Mouse (Mus musculus): ENCODE data around the gene Ier5. TPM values are rescaled to one million over a fixed set of nuclear protein-coding genes. Genes with fewer than 3 reads are reported as not detected.
A peak's percentile ranks its signal among the peaks of the same experiment; 100 is the strongest.

The Ier5 gene
- polyA plus RNA-seq, 1 experiment from 2014 or later, result 12.2 TPM

DNA sequence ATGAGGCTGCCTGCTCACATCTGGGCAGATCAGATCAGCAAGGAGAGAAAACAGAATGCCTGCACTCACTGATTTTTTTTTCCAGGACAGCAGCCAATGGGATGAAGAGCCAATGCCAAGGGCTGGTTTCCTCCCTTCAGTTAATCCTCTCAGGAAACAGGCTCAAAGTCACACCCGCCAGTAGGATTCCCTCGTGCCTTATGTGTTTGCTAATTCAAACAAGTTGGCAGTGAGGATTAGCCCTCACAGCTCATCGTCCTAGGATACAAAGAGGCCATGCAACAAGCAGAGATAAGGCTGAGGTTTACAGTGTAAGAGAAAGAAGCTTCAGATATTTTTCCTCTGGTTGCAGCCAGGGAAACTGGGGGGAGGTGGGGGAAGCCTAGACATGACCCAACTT lies 14.5 kb upstream of the Ier5 start:
- ATAC-seq, result no peak

DNA sequence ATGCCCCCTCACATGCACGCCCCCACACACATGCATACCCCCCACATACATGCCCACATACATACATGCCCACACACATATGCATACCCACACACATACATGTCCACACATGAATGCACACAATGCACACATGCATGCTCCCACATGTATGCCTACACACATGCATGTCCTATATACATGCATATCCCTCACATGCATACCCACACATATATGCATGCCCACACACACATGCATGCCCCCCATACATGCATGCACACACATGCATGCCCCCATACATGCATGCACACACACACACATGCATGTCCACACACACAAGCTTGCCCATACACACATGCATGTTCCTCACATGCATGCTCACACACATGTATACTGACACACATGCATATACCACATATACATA lies 13.4 kb upstream of the Ier5 start:
- ATAC-seq, result no peak
- Histone ChIP-seq H3K27me3 (0 out of 2 replicates have a peak, but pooled peaks cover 13% of the 10 kb centered on the region), H3K4me1 (peaks cover 57% of the 10 kb centered on the region), H3K9me3 (replicated peaks) (no peaks in the 10 kb centered on the region), H3K4me2 (no peak overlapping the region), H3K36me3 (ENCODE audit: poor library complexity, severe bottlenecking) (no peaks in the 10 kb centered on the region), H3K9ac (no peak overlapping the region), H3K4me3 (no peak overlapping the region), H3K27ac (no peak overlapping the region)
- WGBS, result 83% methylated on average over 1 of the region's 1 CpGs

More for the DNA sequence above, 14.5 kb upstream of the Ier5 start:
- Histone ChIP-seq H3K9ac (no peak overlapping the region), H3K4me2 (no peak overlapping the region), H3K9me3 (replicated peaks) (no peaks in the 10 kb centered on the region), H3K4me3 (no peak overlapping the region), H3K36me3 (ENCODE audit: poor library complexity, severe bottlenecking) (no peaks in the 10 kb centered on the region), H3K27ac (no peak overlapping the region), H3K4me1 (peaks cover 48% of the 10 kb centered on the region), H3K27me3 (0 out of 2 replicates have a peak, but pooled peaks cover 13% of the 10 kb centered on the region)
- 10% methylated on average over 3 of the region's 3 CpGs for WGBS

DNA sequence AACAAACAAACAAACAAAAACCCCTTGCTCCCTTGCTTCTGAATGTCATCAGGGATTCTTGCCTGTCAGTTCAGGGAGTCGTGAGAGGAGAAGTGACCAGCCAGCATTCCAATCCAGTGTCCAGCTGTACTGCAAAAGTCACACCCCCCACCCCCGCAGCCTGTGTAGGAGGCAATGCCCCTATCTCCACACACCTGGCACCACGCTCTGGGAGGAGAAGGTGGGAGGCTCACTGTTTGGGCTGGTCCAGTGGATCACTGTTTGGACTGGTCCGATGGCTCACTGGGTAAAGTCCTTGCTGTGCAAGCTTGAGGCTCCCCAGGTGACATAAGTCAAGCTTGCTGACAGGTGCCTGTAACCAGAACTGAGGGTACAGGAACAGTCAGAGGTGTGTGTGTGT lies 12.7 kb upstream of the Ier5 start:
- Histone ChIP-seq H3K4me1 (peaks cover 57% of the 10 kb centered on the region), H3K9ac (no peak overlapping the region), H3K27ac (no peak overlapping the region), H3K9me3 (replicated peaks) (no peaks in the 10 kb centered on the region), H3K36me3 (ENCODE audit: poor library complexity, severe bottlenecking) (no peaks in the 10 kb centered on the region), H3K4me3 (no peak overlapping the region), H3K4me2 (no peak overlapping the region), H3K27me3 (0 out of 2 replicates have a peak, but pooled peaks cover 14% of the 10 kb centered on the region)
- ATAC-seq, result no peak
- WGBS, result 20% methylated on average over 4 of the region's 4 CpGs

DNA sequence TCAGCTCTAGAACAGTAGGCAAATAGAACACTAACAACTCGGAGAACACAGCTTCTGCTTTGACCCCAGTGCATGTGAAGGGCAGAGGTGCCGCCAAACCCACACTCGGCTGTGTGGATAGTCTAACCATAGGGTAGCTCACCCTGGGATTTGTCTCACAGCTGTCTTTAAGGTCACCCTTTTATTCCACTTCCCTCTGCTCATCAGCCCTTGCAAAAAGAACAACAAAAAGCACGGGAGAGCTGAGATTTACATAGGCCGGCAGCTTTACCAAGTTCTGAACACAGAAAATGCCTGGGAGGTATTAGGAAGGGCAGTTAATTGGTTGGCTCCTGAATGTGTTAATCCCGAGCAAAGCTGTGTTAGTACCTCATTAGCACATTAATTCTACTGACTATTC lies 12.1 kb upstream of the Ier5 start:
- Histone ChIP-seq H3K4me1 (peaks cover 57% of the 10 kb centered on the region), H3K4me3 (no peak overlapping the region), H3K9me3 (replicated peaks) (no peaks in the 10 kb centered on the region), H3K36me3 (ENCODE audit: poor library complexity, severe bottlenecking) (no peaks in the 10 kb centered on the region), H3K9ac (no peak overlapping the region), H3K4me2 (no peak overlapping the region), H3K27me3 (peaks cover 17% of the 10 kb centered on the region; the same call in 1 of the 2 replicates), H3K27ac (peak overlapping the region; percentile 61; the same call in 1 of the 2 replicates)
- peak; percentile 78 for ATAC-seq
- WGBS, result 7% methylated on average over 6 of the region's 6 CpGs

DNA sequence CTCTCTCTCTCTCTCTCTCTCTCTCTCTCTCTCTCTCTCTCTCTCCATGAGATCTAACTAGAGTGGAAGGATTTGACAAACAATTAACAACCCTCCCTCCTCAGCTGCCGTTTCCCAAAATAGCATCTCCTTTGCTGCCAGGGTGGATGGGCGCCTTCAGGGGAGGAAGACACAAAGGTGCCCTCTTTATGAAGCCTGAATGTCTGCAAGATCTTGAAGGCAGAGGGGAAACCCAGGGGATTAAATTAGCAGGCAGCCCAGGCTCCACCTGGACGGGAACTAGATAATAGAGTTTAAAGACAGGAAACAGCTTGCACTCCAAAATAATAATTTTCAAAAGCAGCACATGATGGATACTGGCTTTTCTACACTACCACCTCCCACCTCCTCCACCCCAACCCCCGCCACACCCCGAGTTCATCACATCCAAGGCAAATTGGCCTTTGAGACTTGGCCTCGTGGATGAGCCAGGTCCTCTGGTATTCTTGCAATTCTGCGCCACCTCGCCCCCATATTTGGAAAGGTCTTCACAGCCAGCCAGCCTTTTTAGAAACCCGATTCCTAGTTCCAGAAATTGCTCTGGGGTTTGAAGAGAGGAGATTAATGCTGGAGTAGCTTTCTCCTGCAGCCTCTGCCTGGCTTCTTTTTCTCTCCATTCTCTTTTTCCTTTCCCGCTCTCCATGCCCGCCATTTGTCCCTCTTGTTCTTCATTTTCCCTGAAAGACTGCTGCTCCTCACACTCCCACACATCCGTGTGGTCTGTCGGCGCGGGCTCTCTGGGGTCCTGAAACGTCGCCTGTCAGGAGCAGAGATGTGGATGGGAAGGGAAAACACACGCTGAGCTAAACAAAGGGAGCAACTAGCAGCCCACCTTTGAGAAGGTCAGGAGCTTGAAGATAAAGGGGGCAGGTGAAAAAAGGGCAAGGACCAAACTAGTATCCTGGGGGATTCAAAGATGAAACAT lies 10.2 kb upstream of the Ier5 start:
- WGBS, result 15% methylated on average over 18 of the region's 18 CpGs
- no peak overlapping the region for H3K4me3 ChIP-seq
- peaks cover 7% of the 10 kb centered on the region; the same call in 1 of the 2 replicates for H3K27me3 ChIP-seq
- H3K36me3 ChIP-seq (ENCODE audit: poor library complexity, severe bottlenecking), result no peaks in the 10 kb centered on the region
- H3K9me3 ChIP-seq (replicated peaks), result no peaks in the 10 kb centered on the region
- ATAC-seq, result no peak
- peaks cover 57% of the 10 kb centered on the region for H3K4me1 ChIP-seq
- H3K27ac ChIP-seq, result peak overlapping the region; percentile 69
- H3K9ac ChIP-seq, result peak overlapping the region; percentile 28
- H3K4me2 ChIP-seq, result peak overlapping the region; percentile 33

DNA sequence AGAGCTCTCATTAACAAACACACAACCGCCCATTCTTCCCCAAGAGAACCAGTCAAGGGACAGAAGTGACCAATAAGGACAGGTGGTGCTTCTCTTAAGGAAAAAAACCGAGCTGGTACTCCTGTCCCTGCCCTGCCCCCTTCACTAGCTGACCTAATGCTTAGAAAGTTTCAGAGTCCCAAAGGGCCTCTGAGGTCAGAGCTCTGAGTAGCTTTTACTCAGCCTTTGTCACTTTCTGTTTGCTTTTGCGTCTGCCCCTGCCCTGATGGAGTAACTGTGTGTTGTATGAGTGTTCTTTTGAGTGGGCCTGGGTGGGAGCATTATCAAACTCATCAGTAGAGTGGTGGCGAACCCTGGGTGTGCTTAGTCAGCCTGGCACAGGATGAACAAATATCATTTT lies 9.0 kb upstream of the Ier5 start:
- 44% methylated on average over 4 of the region's 4 CpGs for WGBS
- Histone ChIP-seq H3K4me2 (no peak overlapping the region), H3K4me3 (no peak overlapping the region), H3K27ac (no peak overlapping the region), H3K4me1 (peaks cover 49% of the 10 kb centered on the region), H3K9me3 (replicated peaks) (no peaks in the 10 kb centered on the region), H3K27me3 (peaks cover 6% of the 10 kb centered on the region; the same call in 1 of the 2 replicates), H3K9ac (no peak overlapping the region), H3K36me3 (ENCODE audit: poor library complexity, severe bottlenecking) (no peaks in the 10 kb centered on the region)
- ATAC-seq, result no peak

DNA sequence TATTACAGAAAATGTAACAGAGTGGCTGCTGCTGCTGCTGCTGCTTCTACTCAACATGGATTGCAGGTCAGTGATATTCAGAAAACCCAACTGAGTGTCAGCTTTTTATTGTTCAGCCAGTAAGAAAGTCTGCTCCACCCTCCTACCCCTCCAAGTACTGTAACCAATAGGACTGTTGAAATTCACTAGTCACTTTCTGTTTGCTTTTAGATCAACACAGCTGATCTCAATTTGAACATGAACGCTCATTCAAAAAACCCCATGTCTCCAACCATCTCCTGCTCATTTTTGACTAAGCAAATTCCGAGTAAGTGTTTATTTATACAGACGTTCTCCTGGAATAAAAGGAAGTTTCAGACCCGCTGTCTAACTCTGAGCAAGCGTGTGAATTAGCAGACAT lies 8.4 kb upstream of the Ier5 start:
- Histone ChIP-seq H3K4me3 (no peak overlapping the region), H3K9ac (no peak overlapping the region), H3K4me2 (no peak overlapping the region), H3K27ac (no peak overlapping the region), H3K9me3 (replicated peaks) (no peaks in the 10 kb centered on the region), H3K36me3 (ENCODE audit: poor library complexity, severe bottlenecking) (no peaks in the 10 kb centered on the region), H3K4me1 (peaks cover 44% of the 10 kb centered on the region), H3K27me3 (peaks cover 4% of the 10 kb centered on the region; the same call in 1 of the 2 replicates)
- 50% methylated on average over 5 of the region's 5 CpGs for WGBS
- no peak for ATAC-seq

DNA sequence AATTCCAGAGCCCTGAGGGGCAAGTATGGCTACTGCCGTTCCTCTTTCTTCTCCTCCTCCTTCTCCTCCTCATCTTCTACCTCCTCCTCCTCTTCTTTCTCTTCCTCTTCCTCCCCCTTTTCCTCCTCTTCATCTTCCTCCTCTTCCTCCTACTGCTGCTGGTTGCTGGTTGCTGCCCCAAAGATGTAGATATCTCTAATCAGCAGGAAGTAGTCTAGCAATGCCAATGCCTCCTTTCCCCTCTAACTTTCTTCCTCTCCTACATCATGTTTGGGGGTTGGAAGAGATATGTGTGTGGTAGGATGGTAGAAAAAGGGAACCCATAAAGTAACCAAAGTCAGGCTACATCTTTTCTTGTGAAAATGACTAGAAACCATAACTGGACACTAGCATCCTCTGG lies 6.9 kb upstream of the Ier5 start:
- no peak overlapping the region for H3K4me2 ChIP-seq
- peaks cover 31% of the 10 kb centered on the region for H3K4me1 ChIP-seq
- H3K9ac ChIP-seq, result no peak overlapping the region
- no peak overlapping the region for H3K4me3 ChIP-seq
- WGBS, result 83% methylated on average over 1 of the region's 1 CpGs
- H3K27ac ChIP-seq, result no peak overlapping the region
- H3K9me3 ChIP-seq (replicated peaks), result no peaks in the 10 kb centered on the region
- H3K27me3 ChIP-seq, result peaks cover 4% of the 10 kb centered on the region; the same call in 1 of the 2 replicates
- no peaks in the 10 kb centered on the region for H3K36me3 ChIP-seq (ENCODE audit: poor library complexity, severe bottlenecking)
- ATAC-seq, result no peak

DNA sequence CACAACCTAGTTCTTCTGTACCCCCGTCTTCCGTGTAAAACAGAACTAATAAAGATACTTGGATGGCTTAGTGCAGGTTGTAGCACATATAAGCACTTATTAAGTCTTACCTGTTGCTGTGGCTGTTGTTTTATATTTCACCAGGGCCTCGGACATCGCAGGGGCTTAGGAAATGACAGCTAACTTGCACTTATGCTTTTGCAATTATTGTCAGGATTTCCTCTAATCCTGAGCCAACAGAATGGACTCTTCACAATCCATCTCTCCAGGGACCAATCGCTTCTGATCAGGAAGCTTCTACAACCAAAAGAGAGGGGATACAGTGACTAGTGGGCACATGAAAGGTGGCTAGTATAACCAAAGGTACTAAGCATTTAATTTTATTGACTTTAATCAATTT lies 4.6 kb upstream of the Ier5 start:
- Histone ChIP-seq H3K4me2 (no peak overlapping the region), H3K4me3 (no peak overlapping the region), H3K4me1 (peaks cover 14% of the 10 kb centered on the region; the same call in 1 of the 2 replicates), H3K36me3 (ENCODE audit: poor library complexity, severe bottlenecking) (no peaks in the 10 kb centered on the region), H3K9ac (no peak overlapping the region), H3K9me3 (replicated peaks) (no peaks in the 10 kb centered on the region), H3K27ac (no peak overlapping the region), H3K27me3 (peaks cover 4% of the 10 kb centered on the region; the same call in 1 of the 2 replicates)
- no peak for ATAC-seq
- WGBS, result 88% methylated on average over 5 of the region's 5 CpGs

DNA sequence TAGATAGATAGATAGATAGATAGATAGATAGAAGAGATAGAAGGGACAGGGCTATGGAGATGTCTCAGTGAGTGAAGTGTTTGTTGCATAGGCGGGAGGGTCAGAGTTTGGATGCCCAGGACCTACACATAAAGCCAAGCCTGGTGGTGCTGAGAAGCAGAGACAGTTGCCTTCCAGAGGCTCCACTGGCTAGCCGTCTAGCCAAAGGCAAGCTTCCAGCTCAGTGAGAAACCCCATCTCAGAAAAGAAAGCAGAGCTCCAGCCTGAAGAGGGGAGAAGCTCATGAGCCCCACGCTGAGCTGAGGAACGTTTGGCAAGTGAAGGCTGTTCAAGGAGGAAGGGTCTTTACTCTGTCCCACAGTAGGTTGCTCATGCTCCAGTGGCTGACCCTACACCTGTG lies 3.2 kb upstream of the Ier5 start:
- H3K4me3 ChIP-seq, result no peak overlapping the region
- no peaks in the 10 kb centered on the region for H3K9me3 ChIP-seq (replicated peaks)
- WGBS, result 74% methylated on average over 4 of the region's 4 CpGs
- H3K4me2 ChIP-seq, result no peak overlapping the region
- H3K27me3 ChIP-seq, result peaks cover 4% of the 10 kb centered on the region; the same call in 1 of the 2 replicates
- H3K9ac ChIP-seq, result no peak overlapping the region
- no peak for ATAC-seq
- H3K27ac ChIP-seq, result no peak overlapping the region
- H3K36me3 ChIP-seq (ENCODE audit: poor library complexity, severe bottlenecking), result no peaks in the 10 kb centered on the region
- peaks cover 5% of the 10 kb centered on the region for H3K4me1 ChIP-seq

DNA sequence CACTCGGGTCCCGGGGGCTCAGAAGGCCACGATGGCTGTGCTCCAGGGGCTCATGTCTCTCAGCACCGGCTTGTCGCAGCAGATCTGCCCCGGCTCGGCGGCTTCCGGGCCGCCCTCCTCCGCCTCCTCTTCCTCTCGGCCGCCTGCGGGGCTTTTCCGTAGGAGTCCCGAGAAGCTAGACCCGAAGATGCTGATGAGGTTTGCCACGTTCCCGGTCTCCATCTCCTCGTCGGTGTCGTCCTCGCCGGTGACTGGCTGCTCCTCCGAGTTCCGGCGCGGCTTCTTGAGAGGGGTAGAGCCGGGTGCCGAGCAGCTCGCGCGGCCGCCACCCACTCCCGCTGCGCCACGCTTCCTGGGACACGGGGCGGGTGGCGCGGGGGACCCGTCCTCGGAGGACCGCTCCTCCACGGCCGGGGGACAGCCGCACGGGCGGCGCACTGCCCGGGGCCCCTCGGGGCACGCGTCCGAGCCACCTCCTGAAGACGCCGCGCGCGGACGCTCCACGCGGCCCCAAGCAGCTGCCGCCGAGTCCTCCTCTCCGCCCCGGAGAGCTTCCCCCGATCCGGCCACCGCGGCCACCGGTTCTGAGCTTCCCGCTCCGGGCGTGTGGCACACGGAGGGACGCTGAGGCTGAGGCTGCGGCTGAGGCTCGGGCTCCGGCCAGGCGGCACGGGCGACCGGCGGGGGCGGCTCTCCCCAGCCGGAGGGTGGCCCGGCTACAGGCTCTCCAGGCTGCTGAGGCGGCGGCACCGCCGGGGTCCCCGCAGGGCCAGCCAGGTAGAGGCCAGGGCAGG lies 753 bp downstream of the Ier5 start:
- peak; percentile 52 for ATAC-seq
- peak overlapping the region; percentile 98 for H3K4me3 ChIP-seq
- H3K4me2 ChIP-seq, result peak overlapping the region; percentile 69
- H3K4me1 ChIP-seq, result peaks cover 44% of the 10 kb centered on the region
- H3K27ac ChIP-seq, result peak overlapping the region; percentile 81
- H3K27me3 ChIP-seq, result no peaks in the 10 kb centered on the region
- H3K36me3 ChIP-seq (ENCODE audit: poor library complexity, severe bottlenecking), result peaks cover 6% of the 10 kb centered on the region; the same call in 1 of the 2 replicates
- no peaks in the 10 kb centered on the region for H3K9me3 ChIP-seq (replicated peaks)
- WGBS, result 1% methylated on average over 69 of the region's 93 CpGs
- peak overlapping the region; percentile 100 for H3K9ac ChIP-seq
